Mouse (Mus musculus) megakaryocyte-erythroid progenitor cell, adult 5-6 weeks (primary cell): Measurements from ENCODE around the gene Scin. TPM values are rescaled to one million over a fixed set of nuclear protein-coding genes. Genes with fewer than 3 reads are reported as not detected.
A peak's percentile ranks its signal among the peaks of the same experiment; 100 is the strongest.

Source experiments
- ATAC-seq: replicated peaks from 2 replicates; pipeline ENCODE4 v1.8.0; 2016; ENCODE audit warnings: mild to moderate bottlenecking, inconsistent platforms; ENCODE audit not compliant: severe bottlenecking, poor library complexity, low FRiP score, low TSS enrichment
- total RNA-seq, 2 experiments: library from RNA; stranded (forward) in 1 of 2; stranded (reverse) in 1 of 2; fragments of 200-1000, 215-1000 nt in 1 of 2; fragments of >200 nt in 1 of 2; fragmentation: Nextera tagmentation in 1 of 2; gene quantifications; 2 replicates each; pipeline ENCODE4 v1.2.3; 2014 to 2017

Gene Scin
- total RNA-seq, 2 experiments from 2014 or later: 12.1 to 31.9 TPM

DNA sequence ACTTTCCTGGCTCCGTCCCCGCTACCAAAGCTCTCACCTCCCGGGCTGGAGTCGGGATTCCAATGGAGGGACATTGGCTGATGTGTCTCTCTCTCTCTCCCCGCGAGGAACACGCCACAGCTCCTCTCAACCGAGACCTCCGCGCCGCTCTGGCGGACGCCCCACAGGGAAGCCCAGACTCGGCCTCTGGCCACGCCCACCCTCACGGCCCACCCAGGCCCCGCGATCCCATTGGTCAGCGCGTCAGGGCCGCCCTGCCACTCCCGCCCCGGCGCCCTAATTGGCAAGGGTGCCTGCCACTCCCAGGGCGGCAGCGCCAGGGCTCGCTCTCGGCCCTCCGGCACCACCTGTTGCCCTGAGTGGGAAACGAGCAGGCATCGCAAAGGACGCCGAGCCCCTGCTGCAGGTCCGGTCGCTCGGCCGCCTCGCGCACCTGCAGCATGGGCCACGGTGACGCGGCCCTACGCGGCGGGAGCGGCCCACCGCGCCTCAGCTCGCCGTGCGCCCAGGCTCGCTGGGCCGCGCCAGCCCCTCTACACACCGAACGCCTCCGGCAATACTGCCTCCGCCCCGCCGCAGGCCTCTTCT, 96.7 kb downstream of the Scin start:
- peak; percentile 91 for ATAC-seq

DNA sequence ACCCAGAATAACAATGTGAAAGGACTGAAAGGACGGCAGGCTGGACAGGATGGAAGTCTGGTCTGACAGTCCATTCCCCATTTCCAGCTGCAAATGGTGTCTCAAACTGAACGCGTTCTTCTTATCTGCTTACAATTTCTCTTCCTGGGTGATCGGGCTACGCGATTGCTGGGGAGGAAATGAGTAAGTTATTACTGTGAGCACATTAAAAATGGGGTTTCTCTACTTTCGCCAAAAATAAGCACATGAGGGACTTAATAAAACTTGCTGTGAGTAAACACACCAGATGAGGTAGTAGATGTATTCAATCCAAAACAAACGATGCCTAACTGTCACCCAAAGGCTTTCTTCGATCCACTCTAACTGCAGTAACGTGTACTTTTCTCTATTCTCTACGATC, 97.4 kb downstream of the Scin start:
- peak; percentile 15; the same call in 1 of the 2 replicates for ATAC-seq

DNA sequence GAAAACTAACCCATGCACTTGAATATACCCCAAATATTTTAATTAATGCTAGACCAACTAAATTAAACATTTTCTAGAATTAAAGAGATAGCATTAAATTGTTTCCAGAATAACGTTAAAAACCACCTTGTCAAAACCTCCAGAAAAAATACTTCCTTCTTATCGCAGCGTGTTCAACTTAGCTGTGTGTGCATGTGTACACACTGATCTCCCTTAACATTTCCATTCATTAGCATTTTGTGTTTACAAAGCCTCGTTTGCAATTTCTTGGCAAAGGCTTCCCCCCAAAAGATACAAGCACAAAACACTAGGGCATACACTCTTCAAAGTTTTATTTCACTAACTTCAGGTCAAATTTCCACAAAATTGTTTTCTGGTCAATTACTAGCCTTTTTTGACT, 98.5 kb downstream of the Scin start:
- ATAC-seq: no peak

DNA sequence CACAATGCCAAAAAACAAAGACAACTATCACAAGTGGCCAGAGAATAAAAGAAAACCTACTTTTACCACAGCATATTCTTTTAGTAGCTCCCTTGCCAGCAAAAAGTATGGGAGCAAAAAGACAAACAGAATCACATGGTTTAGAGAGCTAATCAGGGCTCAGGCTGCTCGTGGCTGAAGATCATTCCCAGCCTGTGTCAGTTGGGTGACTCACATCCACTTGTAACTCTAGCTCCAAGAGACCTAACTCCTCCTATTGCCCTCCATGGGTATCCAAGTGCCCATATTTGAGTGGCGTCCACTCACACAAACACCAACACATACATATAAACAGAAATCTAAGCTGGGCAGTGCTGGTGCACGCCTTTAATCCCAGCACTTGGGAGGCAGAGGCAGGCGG, 104.8 kb downstream of the Scin start:
- no peak for ATAC-seq

DNA sequence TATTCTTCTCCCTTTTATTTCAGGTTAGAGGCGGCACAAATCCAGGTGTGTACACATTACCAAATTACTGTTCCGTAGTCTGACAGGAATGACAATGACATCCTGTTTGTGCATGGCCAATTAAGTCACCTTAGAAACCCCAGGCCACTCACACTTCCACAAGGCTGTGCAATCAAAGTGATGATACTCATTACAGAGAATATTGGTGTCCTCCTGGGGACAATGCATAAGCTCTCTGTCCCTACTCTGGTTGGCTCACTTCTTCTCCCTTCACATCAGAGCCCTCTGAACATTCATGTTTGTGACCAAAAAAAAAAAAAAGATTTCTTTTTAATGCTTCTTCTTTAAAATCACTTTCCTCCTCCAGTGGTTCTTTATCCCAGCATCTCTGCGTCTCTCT, 106.2 kb downstream of the Scin start:
- peak; percentile 5; the same call in 1 of the 2 replicates for ATAC-seq

DNA sequence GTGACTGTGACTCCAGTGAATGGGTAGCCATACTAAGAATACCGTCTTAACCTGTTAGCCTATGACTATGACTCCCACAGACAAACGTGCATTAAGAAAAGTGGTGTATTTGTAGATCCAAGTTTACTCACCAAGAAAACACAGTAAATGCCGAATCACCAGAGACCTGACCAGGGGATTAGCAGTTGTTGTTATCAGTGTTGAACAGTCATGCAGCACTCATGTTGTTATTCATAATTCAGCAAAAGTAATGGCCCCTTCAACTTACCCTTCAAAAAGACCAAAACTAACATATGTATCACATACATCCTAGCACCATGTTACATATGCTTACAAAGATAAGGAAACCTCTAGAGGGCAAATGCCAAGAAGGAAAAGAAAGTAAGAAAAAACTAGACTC, 106.6 kb downstream of the Scin start:
- peak; percentile 84 for ATAC-seq

DNA sequence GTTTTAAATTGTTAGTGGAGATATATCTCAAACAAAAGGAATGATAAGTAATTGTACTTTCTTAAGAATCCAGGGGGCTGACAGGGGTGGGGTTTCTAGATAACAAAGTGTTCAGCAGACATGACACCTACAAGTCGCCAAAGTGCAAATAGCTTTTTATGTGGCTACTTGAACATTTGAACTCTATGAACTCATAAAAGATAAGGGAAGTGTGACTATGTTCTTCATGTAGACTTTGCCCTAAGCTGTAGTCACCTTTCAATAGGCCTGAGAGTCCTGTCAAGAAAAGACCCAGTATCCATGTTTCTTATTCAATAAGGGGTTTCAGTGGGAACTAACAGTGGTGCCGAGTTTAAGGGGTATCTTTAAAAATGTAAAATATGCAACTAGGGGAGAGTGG, 110.1 kb downstream of the Scin start:
- ATAC-seq: no peak

DNA sequence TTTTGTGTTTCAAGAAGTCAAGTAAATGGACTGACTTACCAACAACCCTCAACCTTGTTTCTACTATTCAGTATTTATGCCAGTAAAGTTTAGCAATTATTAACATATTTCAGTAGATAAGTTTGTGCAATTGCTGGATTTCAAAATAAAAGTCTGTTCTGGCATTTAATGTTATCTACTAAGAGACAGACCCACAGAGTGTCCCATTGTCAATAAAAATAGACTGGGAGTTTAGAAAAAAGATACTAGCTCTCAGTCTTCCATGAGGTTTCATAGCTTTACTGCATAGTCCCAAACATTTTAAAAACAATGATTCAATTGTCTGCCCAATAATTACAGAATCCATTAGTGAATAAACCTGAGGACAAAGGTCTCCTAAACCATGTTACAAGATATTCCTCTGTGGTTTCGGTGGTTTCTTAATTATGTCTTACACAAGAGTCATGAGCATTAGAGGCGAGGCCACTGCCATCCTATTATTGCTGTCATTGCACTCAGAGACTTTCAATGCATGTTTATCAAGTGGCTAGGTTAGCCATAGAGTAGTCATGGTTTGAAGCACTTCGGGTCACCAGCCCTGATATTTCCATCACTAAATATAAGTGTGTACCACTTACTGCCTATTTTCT, 110.9 kb downstream of the Scin start:
- ATAC-seq: peak; percentile 43

DNA sequence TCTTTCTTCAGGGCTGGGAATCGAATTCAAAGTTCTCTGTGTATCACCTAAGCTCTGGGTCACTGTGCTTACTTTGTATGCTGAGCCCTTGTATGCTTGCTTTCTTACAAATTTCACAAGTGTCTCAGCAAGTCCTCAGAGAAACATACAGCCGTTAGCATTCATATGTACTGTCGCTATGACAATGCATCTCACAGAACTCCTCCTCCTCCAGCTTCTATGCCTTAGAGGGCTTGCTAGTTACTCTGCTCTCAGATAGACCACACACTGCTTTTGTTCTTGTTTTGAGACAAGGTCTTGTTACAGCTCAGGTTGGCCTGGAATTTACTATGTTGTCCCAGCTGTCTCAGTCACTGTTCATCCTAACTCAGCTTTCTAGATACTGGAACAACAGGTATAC, 111.7 kb downstream of the Scin start:
- ATAC-seq: peak; percentile 54; the same call in 1 of the 2 replicates

DNA sequence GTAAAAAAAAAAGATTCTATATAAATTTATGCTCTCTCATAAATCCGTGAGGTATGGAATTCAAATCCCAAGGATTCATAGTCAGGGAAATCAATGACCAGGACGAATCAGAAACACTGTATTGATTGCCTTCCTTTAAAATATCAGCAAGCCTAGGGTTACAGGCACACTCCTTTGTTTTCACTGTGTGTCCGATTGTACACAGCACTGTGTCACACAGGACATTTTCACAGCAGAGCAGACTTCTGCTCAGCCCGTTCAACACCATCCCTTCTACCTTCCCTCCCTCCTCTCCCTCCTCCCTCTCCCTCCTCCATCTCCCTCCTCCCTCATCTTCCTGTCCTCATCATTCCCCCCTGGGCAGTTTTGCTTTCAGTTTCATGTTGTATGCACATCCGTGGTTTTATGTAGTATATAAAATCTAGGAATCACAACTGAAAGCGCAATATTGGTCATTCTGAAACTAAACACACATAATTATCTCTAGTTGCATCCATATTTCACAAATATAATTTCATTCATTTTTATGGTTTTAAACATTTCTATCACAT, 116.0 kb downstream of the Scin start:
- no peak for ATAC-seq

DNA sequence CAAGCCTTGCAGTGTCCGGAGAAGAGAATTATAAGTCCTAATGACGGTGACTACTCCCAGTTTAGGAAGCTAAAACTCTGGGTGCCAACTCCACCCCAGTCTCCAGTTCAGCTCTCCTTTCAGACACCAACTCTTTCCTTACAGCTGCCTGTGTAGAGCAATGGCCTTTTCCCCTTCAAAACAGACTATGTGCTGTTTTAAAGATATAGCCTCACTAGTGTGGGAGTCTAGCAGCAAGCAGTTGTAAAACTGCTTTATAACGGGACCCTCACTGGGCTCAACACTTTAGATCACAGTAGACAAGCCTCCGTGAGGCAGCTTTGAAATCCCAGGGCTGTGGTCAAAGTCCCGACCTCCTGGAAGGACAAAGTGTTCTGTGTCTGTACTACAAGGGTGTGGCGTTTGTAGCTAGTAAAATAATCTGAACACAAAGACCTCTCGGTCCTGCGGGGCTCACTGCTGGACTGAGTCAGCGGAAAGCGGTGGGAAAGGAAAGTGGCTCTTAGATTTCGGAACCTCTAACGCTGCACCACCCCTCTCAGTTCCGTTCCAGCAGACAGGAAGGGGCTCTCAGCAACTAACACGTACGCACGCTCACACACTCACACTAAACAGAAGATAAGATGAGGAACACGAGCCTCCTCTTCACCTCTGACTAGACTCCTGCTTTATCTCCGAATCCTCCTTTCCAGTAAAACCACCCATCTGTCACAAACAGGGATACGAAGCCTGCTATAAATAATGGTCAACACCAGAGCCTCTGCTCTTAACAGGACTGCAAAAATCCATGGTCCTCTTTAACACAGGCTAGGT, 117.2 kb downstream of the Scin start:
- peak; percentile 92 for ATAC-seq

DNA sequence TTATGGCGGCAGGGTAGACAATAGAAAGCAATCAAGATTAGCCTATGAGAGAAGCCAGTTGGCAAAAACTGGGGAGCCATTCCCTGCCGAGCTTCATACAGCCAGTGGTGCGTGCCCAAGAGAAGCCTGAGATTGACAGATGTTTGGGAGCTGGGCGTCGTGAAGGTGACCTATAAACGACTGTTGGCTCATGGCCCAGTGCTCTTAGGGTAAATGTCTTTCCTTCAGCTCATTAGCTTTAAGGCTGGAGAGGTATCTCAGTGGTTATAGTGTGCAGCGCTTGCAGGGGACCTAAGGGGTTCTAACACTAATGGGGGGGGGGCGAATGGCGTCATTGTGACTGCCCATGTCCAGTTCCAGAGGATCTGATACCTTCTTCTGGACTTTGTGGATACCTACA, 118.0 kb downstream of the Scin start:
- no peak for ATAC-seq

DNA sequence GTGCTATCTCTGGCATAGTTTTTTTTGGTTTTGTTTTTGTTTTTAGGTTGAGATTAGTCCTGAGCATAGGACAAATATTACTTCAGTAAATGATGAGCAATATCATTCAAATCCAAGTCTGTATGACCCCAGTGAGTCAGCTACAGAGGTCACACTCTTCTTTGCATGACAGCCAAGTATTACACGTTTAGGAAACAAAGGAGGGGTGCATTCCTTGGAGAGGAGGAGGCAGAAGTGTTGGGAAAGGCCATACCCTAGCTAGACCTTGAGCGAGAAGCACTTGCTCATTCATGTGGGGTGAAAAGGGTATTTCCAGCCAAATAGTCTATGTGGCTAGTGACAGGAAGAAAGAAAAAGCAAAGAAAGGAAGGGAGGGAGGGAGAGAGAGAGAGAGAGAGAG, 124.2 kb downstream of the Scin start:
- no peak for ATAC-seq

Other genes starting within 250 kb of the Scin start
- 58.7 and 90.2 TPM in 2 replicates for gene Arl4a, start 96.2 kb downstream of the Scin start, total RNA-seq (2014; fragmentation: Nextera tagmentation)
- gene Arl4a, start 96.2 kb downstream of the Scin start, total RNA-seq (2017): 54.9 and 57.5 TPM in 2 replicates
- not detected in 2 replicates for gene Lsmem1, start 65.3 kb upstream of the Scin start, total RNA-seq (2014; fragmentation: Nextera tagmentation)
- 1.4 TPM in 1 of 2 replicates, not detected in the other for gene Lsmem1, start 65.3 kb upstream of the Scin start, total RNA-seq (2017)
- 76.2 and 99.2 TPM in 2 replicates for gene Ifrd1, start 114.3 kb upstream of the Scin start, total RNA-seq (2014; fragmentation: Nextera tagmentation)
- 119 and 171 TPM in 2 replicates for gene Ifrd1, start 114.3 kb upstream of the Scin start, total RNA-seq (2017)